Mouse (Mus musculus) forebrain, embryonic 12.5 days (tissue): Measurements from ENCODE around the gene Coa6. TPM values are rescaled to one million over a fixed set of nuclear protein-coding genes. Genes with fewer than 3 reads are reported as not detected.
A peak's percentile ranks its signal among the peaks of the same experiment; 100 is the strongest.
"Not testable (repeated sequence)": the region's sequence is repeated elsewhere in the genome, so short reads cannot be mapped to it uniquely, and the experiment has no call there.

Experiments used
- ATAC-seq: fragments of 200-750 bp; cut with Nextera tagmentation; 2 replicates; pipeline ENCODE4 v1.8.0; 2017; ENCODE audit warnings: moderate TSS enrichment; ENCODE audit not compliant: low FRiP score
- H3K27ac ChIP-seq: fragments of 300-500 bp; sonication (generic); 2 replicates; pipeline ENCODE4 v1.5.1; 2016; ENCODE audit warnings: mild to moderate bottlenecking
- H3K27me3 ChIP-seq: fragments of 300-500 bp; sonication (generic); 2 replicates; pipeline ENCODE4 v1.6.1; 2016; ENCODE audit warnings: mild to moderate bottlenecking
- H3K36me3 ChIP-seq: fragments of 300-500 bp; sonication (generic); replicated peaks from 2 replicates; pipeline ENCODE4 v1.6.1; 2016; ENCODE audit warnings: mild to moderate bottlenecking
- H3K4me1 ChIP-seq: fragments of 300-500 bp; sonication (generic); 2 replicates; pipeline ENCODE4 v1.6.1; 2016
- H3K4me2 ChIP-seq: fragments of 300-500 bp; sonication (generic); 2 replicates; pipeline ENCODE4 v1.6.1; 2016; ENCODE audit warnings: mild to moderate bottlenecking, moderate library complexity
- H3K4me3 ChIP-seq: fragments of 300-500 bp; sonication (generic); replicated peaks from 2 replicates; pipeline ENCODE4 v1.5.1; 2016; ENCODE audit warnings: mild to moderate bottlenecking
- H3K9ac ChIP-seq: fragments of 300-500 bp; sonication (generic); 2 replicates; pipeline ENCODE4 v1.6.1; 2016; ENCODE audit warnings: mild to moderate bottlenecking
- H3K9me3 ChIP-seq: fragments of 300-500 bp; sonication (generic); 2 replicates; pipeline ENCODE4 v1.6.1; 2016
- WGBS: fragments of 180-500 bp; shearing (Covaris S2); methylation state at CpG from one replicate; pipeline ENCODE4 v1.1.7; 2016; 5-methylcytosine and 5-hydroxymethylcytosine counted together
- polyA plus RNA-seq: library from polyadenylated mRNA; unstranded; fragments of >200 nt; fragmentation: Nextera tagmentation; extraction: Ambion mirVana; gene quantifications from 2 replicates; pipeline ENCODE4 v1.2.1, GENCODE M21; 2016

Coa6 gene
- 39.6 and 47.3 TPM in 2 replicates for polyA plus RNA-seq

- peak within 1 kb of the TSS; percentile 81 for H3K27ac ChIP-seq
- ATAC-seq: peak; percentile 99
- no peaks in the 10 kb centered on the region for H3K9me3 ChIP-seq
- peak within 1 kb of the TSS; percentile 96 for H3K4me2 ChIP-seq
- H3K27me3 ChIP-seq: no peaks in the 10 kb centered on the region
- peaks cover 18% of the 10 kb centered on the region for H3K4me1 ChIP-seq
- H3K9ac ChIP-seq: peak within 1 kb of the TSS; percentile 89
- H3K4me3 ChIP-seq: peak within 1 kb of the TSS; percentile 87
- peaks cover 16% of the 10 kb centered on the region for H3K36me3 ChIP-seq
- under 1% methylated on average over 61 of the region's 61 CpGs for WGBS
These were observed at the start of gene Coa6 for GRCm38 (mm10) chr8:126422174-126422919. Coa6 (plus strand) TSS chr8:126422515.

GRCm38 (mm10) chr8:126379580-126379979, 42.7 kb upstream of the Coa6 start:
- ATAC-seq: no peak
- Histone ChIP-seq H3K4me1 (no peaks in the 10 kb centered on the region), H3K9me3 (no peaks in the 10 kb centered on the region), H3K36me3 (no peaks in the 10 kb centered on the region), H3K27ac (no peak overlapping the region), H3K27me3 (peaks cover 7% of the 10 kb centered on the region; the same call in 1 of the 2 replicates), H3K9ac (no peak overlapping the region), H3K4me3 (no peak overlapping the region), H3K4me2 (no peak overlapping the region)
- WGBS: 88% methylated on average over 6 of the region's 6 CpGs

GRCm38 (mm10) chr8:126380141-126380540, 42.2 kb upstream of the Coa6 start:
- ATAC-seq: no peak
- no peak overlapping the region for H3K9ac ChIP-seq
- H3K4me2 ChIP-seq: no peak overlapping the region
- H3K9me3 ChIP-seq: no peaks in the 10 kb centered on the region
- H3K4me1 ChIP-seq: no peaks in the 10 kb centered on the region
- WGBS: 61% methylated on average over 2 of the region's 2 CpGs
- no peak overlapping the region for H3K27ac ChIP-seq
- no peak overlapping the region for H3K4me3 ChIP-seq
- H3K27me3 ChIP-seq: peaks cover 7% of the 10 kb centered on the region; the same call in 1 of the 2 replicates
- no peaks in the 10 kb centered on the region for H3K36me3 ChIP-seq

GRCm38 (mm10) chr8:126381299-126381698, 41.0 kb upstream of the Coa6 start:
- Histone ChIP-seq H3K9ac (no peak overlapping the region), H3K9me3 (no peaks in the 10 kb centered on the region), H3K4me3 (no peak overlapping the region), H3K4me2 (no peak overlapping the region), H3K27ac (no peak overlapping the region), H3K27me3 (peaks cover 7% of the 10 kb centered on the region; the same call in 1 of the 2 replicates), H3K36me3 (no peaks in the 10 kb centered on the region), H3K4me1 (no peaks in the 10 kb centered on the region)
- 81% methylated on average over 7 of the region's 7 CpGs for WGBS
- no peak for ATAC-seq

- no peaks in the 10 kb centered on the region for H3K4me1 ChIP-seq
- no peak overlapping the region for H3K27ac ChIP-seq
- H3K9ac ChIP-seq: no peak overlapping the region
- H3K4me3 ChIP-seq: no peak overlapping the region
- H3K9me3 ChIP-seq: no peaks in the 10 kb centered on the region
- ATAC-seq: no peak
- 44% methylated on average over 14 of the region's 14 CpGs for WGBS
- peaks cover 7% of the 10 kb centered on the region; the same call in 1 of the 2 replicates for H3K27me3 ChIP-seq
- no peaks in the 10 kb centered on the region for H3K36me3 ChIP-seq
- no peak overlapping the region for H3K4me2 ChIP-seq
These were observed 40.1 kb upstream of the Coa6 start for GRCm38 (mm10) chr8:126382216-126382615.

- H3K4me1 ChIP-seq: no peaks in the 10 kb centered on the region
- H3K9me3 ChIP-seq: no peaks in the 10 kb centered on the region
- ATAC-seq: no peak
- H3K27me3 ChIP-seq: peaks cover 7% of the 10 kb centered on the region; the same call in 1 of the 2 replicates
- H3K36me3 ChIP-seq: no peaks in the 10 kb centered on the region
- no peak overlapping the region for H3K4me3 ChIP-seq
- no peak overlapping the region for H3K4me2 ChIP-seq
- H3K9ac ChIP-seq: no peak overlapping the region
- H3K27ac ChIP-seq: no peak overlapping the region
- 62% methylated on average over 5 of the region's 5 CpGs for WGBS
These were observed 39.6 kb upstream of the Coa6 start for GRCm38 (mm10) chr8:126382749-126383148.

- no peak overlapping the region for H3K4me2 ChIP-seq
These were observed 34.7 kb upstream of the Coa6 start for GRCm38 (mm10) chr8:126387566-126387965.

GRCm38 (mm10) chr8:126391541-126391940, 30.8 kb upstream of the Coa6 start:
- Histone ChIP-seq H3K4me1 (peaks cover 8% of the 10 kb centered on the region), H3K27ac (no peak overlapping the region), H3K27me3 (no peaks in the 10 kb centered on the region), H3K9me3 (no peaks in the 10 kb centered on the region), H3K36me3 (no peaks in the 10 kb centered on the region), H3K9ac (no peak overlapping the region), H3K4me3 (no peak overlapping the region), H3K4me2 (no peak overlapping the region)
- 59% methylated on average over 2 of the region's 2 CpGs for WGBS
- no peak for ATAC-seq

More at GRCm38 (mm10) chr8:126387566-126387965, 34.7 kb upstream of the Coa6 start:
- H3K9me3 ChIP-seq: no peaks in the 10 kb centered on the region
- ATAC-seq: no peak
- no peaks in the 10 kb centered on the region for H3K4me1 ChIP-seq
- H3K27me3 ChIP-seq: no peaks in the 10 kb centered on the region; the same call in 1 of the 2 replicates
- H3K27ac ChIP-seq: no peak overlapping the region
- no peaks in the 10 kb centered on the region for H3K36me3 ChIP-seq
- H3K9ac ChIP-seq: no peak overlapping the region
- 87% methylated on average over 4 of the region's 4 CpGs for WGBS
- no peak overlapping the region for H3K4me3 ChIP-seq

- H3K4me2 ChIP-seq: no peak overlapping the region
- WGBS: 76% methylated on average over 9 of the region's 9 CpGs
These were observed 26.9 kb upstream of the Coa6 start for GRCm38 (mm10) chr8:126395386-126395785.

GRCm38 (mm10) chr8:126395917-126396316, 26.4 kb upstream of the Coa6 start:
- no peak for ATAC-seq
- WGBS: 60% methylated on average over 5 of the region's 5 CpGs
- Histone ChIP-seq H3K4me3 (no peak overlapping the region), H3K36me3 (no peaks in the 10 kb centered on the region), H3K27me3 (no peaks in the 10 kb centered on the region), H3K9ac (no peak overlapping the region), H3K27ac (no peak overlapping the region), H3K4me2 (no peak overlapping the region), H3K9me3 (no peaks in the 10 kb centered on the region), H3K4me1 (peaks cover 8% of the 10 kb centered on the region)

More at GRCm38 (mm10) chr8:126395386-126395785, 26.9 kb upstream of the Coa6 start:
- Histone ChIP-seq H3K9ac (no peak overlapping the region), H3K36me3 (no peaks in the 10 kb centered on the region), H3K4me1 (peaks cover 8% of the 10 kb centered on the region), H3K27me3 (no peaks in the 10 kb centered on the region), H3K27ac (no peak overlapping the region), H3K9me3 (no peaks in the 10 kb centered on the region), H3K4me3 (no peak overlapping the region)
- ATAC-seq: no peak

GRCm38 (mm10) chr8:126398349-126398748, 24.0 kb upstream of the Coa6 start:
- no peaks in the 10 kb centered on the region for H3K9me3 ChIP-seq
- no peak overlapping the region for H3K27ac ChIP-seq
- H3K36me3 ChIP-seq: no peaks in the 10 kb centered on the region
- no peak overlapping the region for H3K9ac ChIP-seq
- WGBS: 74% methylated on average over 3 of the region's 3 CpGs
- no peak for ATAC-seq
- H3K27me3 ChIP-seq: no peaks in the 10 kb centered on the region
- H3K4me2 ChIP-seq: no peak overlapping the region
- H3K4me1 ChIP-seq: peaks cover 8% of the 10 kb centered on the region
- no peak overlapping the region for H3K4me3 ChIP-seq

GRCm38 (mm10) chr8:126404550-126404949, 17.8 kb upstream of the Coa6 start:
- not testable (repeated sequence) for H3K4me2 ChIP-seq, H3K4me3 ChIP-seq, H3K4me1 ChIP-seq, ATAC-seq, H3K27me3 ChIP-seq, H3K9ac ChIP-seq, H3K9me3 ChIP-seq, H3K27ac ChIP-seq, H3K36me3 ChIP-seq

- no peak for ATAC-seq
- Histone ChIP-seq H3K36me3 (no peaks in the 10 kb centered on the region), H3K9ac (no peak overlapping the region), H3K4me1 (no peaks in the 10 kb centered on the region), H3K4me3 (no peak overlapping the region), H3K27ac (no peak overlapping the region), H3K4me2 (no peak overlapping the region), H3K9me3 (no peaks in the 10 kb centered on the region), H3K27me3 (no peaks in the 10 kb centered on the region)
- 82% methylated on average over 4 of the region's 4 CpGs for WGBS
These were observed 17.3 kb upstream of the Coa6 start for GRCm38 (mm10) chr8:126405030-126405429.
